Mouse (Mus musculus) forebrain, embryonic 14.5 days (tissue): ENCODE results near the gene Rock2. TPM values are rescaled to one million over a fixed set of nuclear protein-coding genes. Genes with fewer than 3 reads are reported as not detected.

Source experiments
- ATAC-seq: fragments of 200-750 bp; cut with Nextera tagmentation; 2 replicates; pipeline ENCODE4 v1.8.0; 2017; ENCODE audit warnings: mild to moderate bottlenecking, moderate library complexity
- DNase-seq: peaks from one replicate; pipeline ENCODE4 v3.0.0-alpha.2; 2015; ENCODE audit warnings: low spot score
- H3K27ac ChIP-seq: fragments of 300-500 bp; sonication (generic); 2 replicates; pipeline ENCODE4 v1.5.1; 2014; ENCODE audit warnings: low read depth, mild to moderate bottlenecking, control low read depth, low read length, moderate library complexity
- H3K27me3 ChIP-seq: fragments of 300-500 bp; sonication (generic); replicated peaks from 2 replicates; pipeline ENCODE4 v1.6.1; 2014; ENCODE audit warnings: low read length, control low read depth, mixed read lengths; ENCODE audit not compliant: control insufficient read depth, insufficient read depth
- H3K36me3 ChIP-seq: fragments of 300-500 bp; sonication (generic); 2 replicates; pipeline ENCODE4 v1.6.1; 2014; ENCODE audit warnings: low read length, control low read depth; ENCODE audit not compliant: control insufficient read depth, insufficient read depth
- H3K4me1 ChIP-seq: fragments of 300-500 bp; sonication (generic); 2 replicates; pipeline ENCODE4 v1.6.1; 2014; ENCODE audit warnings: antibody characterized with exemption, low read length, control low read depth; ENCODE audit not compliant: control insufficient read depth, insufficient read depth
- H3K4me2 ChIP-seq: fragments of 300-500 bp; sonication (generic); 2 replicates; pipeline ENCODE4 v1.6.1; 2014; ENCODE audit warnings: mild to moderate bottlenecking, control low read depth, low read length
- H3K4me3 ChIP-seq: fragments of 300-500 bp; sonication (generic); 2 replicates; pipeline ENCODE4 v1.5.1; 2014; ENCODE audit warnings: low read depth, low read length, control low read depth
- H3K9ac ChIP-seq: fragments of 300-500 bp; sonication (generic); 2 replicates; pipeline ENCODE4 v1.6.1; 2014; ENCODE audit warnings: mild to moderate bottlenecking, low read length, control low read depth, moderate library complexity
- H3K9me3 ChIP-seq: fragments of 300-500 bp; sonication (generic); replicated peaks from 2 replicates; pipeline ENCODE4 v1.6.1; 2016; ENCODE audit warnings: low read length, control low read depth, mixed read lengths; ENCODE audit not compliant: control insufficient read depth
- WGBS: fragments of 180-500 bp; shearing (Covaris S2); extraction: QIAGEN DNeasy Blood & Tissue Kit; methylation state at CpG from one replicate; pipeline ENCODE4 v1.1.7; 2014; 5-methylcytosine and 5-hydroxymethylcytosine counted together
- polyA plus RNA-seq: library from polyadenylated mRNA; unstranded; fragments of >200 nt; fragmentation: Nextera tagmentation; extraction: Ambion mirVana; gene quantifications from 2 replicates; pipeline ENCODE4 v1.2.1, GENCODE M21; 2014

Gene Rock2
- polyA plus RNA-seq, 1 experiment from 2014 or later, result 12.1 TPM

DNA sequence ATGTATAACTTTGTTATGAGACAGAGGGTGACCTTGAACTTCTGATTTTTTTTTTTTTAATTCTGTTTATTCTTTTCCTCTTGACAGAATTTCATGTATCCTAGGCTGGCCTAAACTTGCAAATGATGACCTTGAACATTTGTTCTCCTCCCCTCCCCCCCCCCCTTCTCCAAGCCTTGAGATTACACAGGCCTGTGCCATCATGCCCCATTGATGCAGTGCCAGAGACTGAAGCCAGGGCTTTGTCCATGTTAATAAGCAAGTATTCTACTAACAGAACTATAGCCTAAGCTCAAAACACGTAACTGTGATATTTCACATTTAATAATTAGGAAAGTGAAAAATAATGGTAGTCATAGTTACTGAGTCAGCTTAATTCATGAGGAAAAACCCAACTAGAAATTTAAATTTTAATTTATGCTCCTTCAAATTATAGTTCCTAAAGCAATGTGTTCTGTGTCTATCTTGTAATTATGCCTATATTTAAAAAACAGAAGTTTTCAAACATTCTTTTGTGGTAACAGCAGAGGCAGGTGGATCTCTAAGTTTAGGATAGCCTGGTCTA, 12.7 kb downstream of the Rock2 start:
- no peaks in the 10 kb centered on the region for H3K27me3 ChIP-seq
- no peak overlapping the region for H3K9ac ChIP-seq
- H3K4me1 ChIP-seq, result no peaks in the 10 kb centered on the region
- no peak overlapping the region for H3K4me3 ChIP-seq
- ATAC-seq (no peak), DNase-seq (no peak)
- no peaks in the 10 kb centered on the region for H3K9me3 ChIP-seq
- no peak overlapping the region for H3K4me2 ChIP-seq
- WGBS, result 84% methylated on average over 1 of the region's 1 CpGs
- no peaks in the 10 kb centered on the region for H3K36me3 ChIP-seq
- no peak overlapping the region for H3K27ac ChIP-seq

DNA sequence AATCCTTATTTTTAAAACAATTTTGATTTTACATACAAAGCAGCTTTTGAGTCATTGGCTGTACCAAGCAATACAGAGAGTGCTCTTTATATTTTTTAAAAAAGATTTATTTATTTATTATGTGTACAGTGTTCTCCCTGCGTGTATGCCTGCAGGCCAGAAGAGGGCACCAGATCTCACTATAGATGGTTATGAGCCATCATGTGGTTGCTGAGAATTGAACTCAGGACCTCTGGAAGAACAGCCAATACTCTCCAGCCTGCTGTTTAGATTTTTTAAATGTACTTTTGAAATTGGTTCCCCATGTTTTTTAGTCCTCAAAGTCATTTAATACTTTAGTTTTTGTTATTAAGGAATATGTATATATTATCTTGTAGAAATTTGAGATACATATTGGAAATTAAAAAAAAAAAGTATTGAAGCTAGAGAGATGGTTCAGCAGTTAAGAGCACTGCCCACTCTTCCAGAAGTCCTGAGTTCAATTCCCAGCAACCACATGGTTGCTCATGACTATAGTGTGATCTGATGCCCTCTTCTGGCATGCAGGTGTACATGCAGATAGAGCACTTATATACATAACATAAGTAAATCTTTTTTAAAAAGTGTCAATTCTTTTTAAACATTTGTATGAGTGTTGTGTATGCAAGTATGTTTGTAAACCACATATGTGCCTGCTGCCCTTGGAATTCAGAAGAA, 13.4 kb downstream of the Rock2 start:
- Histone ChIP-seq H3K4me3 (no peak overlapping the region), H3K27ac (no peak overlapping the region), H3K4me1 (no peaks in the 10 kb centered on the region), H3K27me3 (no peaks in the 10 kb centered on the region), H3K9me3 (no peaks in the 10 kb centered on the region), H3K4me2 (no peak overlapping the region), H3K36me3 (no peaks in the 10 kb centered on the region), H3K9ac (no peak overlapping the region)
- ATAC-seq (no peak), DNase-seq (no peak)
- 97% methylated on average over 1 of the region's 1 CpGs for WGBS

DNA sequence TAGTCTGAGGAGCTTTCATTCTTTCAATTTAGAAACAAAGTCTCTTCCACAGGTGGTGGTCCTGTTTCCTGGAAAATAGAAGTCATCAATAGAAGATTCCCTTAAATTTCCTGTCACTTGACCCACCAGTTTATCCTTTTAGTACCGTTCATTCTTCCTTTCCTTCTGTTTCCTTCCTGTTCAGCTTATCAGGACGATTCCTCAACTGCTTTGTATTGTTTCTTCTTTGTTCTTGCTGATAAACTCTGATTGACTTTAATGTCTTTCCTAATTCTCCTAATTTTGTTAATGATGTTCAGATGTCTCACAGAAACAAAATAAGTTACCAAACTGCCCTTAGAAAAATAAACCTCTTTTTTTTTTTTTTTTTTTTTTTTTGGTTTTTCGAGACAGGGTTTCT, 16.8 kb downstream of the Rock2 start:
- Histone ChIP-seq H3K27ac (no peak overlapping the region), H3K27me3 (no peaks in the 10 kb centered on the region), H3K9ac (no peak overlapping the region), H3K9me3 (no peaks in the 10 kb centered on the region), H3K4me2 (no peak overlapping the region), H3K4me1 (no peaks in the 10 kb centered on the region), H3K4me3 (no peak overlapping the region), H3K36me3 (no peaks in the 10 kb centered on the region)
- 61% methylated on average over 2 of the region's 3 CpGs for WGBS
- no peak for ATAC-seq
- DNase-seq, result no peak

DNA sequence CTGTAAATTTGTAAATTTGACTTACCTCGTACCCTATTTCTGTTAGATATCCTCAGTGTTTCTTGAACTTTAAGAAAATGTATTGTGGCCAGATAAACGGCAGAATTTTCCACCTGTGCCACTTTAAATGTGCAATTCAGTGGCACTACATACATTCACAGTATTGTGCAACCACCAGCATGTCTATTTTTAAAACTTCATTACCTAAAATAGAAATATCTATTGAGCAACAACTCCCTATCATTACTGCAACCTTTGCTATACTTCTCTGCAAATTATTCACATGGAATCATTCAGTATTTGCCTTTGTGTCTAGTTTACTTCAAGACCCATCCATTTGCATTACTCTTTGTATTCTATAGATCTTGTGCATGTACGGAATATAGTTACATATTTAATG, 17.9 kb downstream of the Rock2 start:
- H3K36me3 ChIP-seq, result no peaks in the 10 kb centered on the region
- no peak overlapping the region for H3K4me3 ChIP-seq
- H3K27me3 ChIP-seq, result no peaks in the 10 kb centered on the region
- H3K4me1 ChIP-seq, result no peaks in the 10 kb centered on the region
- no peak overlapping the region for H3K4me2 ChIP-seq
- WGBS, result 91% methylated on average over 3 of the region's 3 CpGs
- ATAC-seq (no peak), DNase-seq (no peak)
- no peak overlapping the region for H3K9ac ChIP-seq
- no peak overlapping the region for H3K27ac ChIP-seq
- H3K9me3 ChIP-seq, result no peaks in the 10 kb centered on the region

DNA sequence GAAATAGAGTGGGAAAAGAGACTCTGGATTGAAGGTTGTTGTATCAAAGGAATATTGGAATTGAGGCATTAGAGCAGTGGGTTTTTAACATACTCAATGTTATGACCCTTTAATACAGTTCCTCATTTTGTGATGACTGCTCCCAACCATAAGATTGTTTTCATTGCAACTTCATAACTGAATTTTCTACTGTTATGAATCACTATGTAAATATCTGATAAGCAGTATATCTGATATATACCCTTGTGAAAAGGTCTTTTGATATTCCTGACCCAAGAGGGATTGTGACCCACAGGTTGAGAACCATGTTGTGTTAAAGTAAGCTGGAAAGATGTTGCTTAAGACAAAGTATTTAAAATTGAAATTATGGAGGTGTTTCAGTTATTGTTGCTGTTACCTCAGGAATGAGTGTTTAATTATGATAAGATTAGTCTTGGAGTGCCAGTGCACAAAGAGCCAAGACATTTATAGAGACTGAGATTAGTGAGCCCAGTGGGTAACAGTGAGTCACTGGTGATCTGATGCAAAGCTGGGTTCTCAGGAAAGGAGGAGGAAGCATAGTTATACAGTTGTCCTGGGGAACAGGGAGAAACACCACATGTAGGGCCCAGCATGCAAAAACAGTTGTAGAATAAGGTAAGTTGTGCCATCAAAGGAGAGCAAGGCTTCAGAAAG, 25.6 kb downstream of the Rock2 start:
- Histone ChIP-seq H3K9ac (no peak overlapping the region), H3K4me2 (no peak overlapping the region), H3K9me3 (no peaks in the 10 kb centered on the region), H3K27me3 (no peaks in the 10 kb centered on the region), H3K4me3 (no peak overlapping the region), H3K4me1 (no peaks in the 10 kb centered on the region), H3K27ac (no peak overlapping the region), H3K36me3 (no peaks in the 10 kb centered on the region)
- ATAC-seq (no peak), DNase-seq (no peak)

DNA sequence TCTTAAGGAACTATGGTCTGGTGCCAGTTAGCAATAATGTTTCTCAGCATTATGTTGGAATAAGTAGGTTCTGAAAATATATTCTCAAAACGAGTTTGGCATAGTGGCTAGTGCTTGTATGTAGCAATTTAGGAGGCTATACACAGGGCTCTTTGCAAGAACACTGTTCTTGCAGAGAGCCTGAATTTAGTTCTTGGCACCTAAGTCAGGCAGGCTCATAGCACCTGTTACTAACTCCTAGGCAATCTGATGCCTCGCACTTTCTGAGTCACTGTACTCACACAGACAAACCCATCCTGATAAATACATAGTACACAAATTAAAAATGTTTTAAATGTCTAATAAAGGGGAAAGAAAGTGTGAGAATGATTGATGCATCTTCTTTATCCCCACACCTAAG, 33.2 kb downstream of the Rock2 start:
- Histone ChIP-seq H3K36me3 (0 out of 2 replicates have a peak, but pooled peaks cover 3% of the 10 kb centered on the region), H3K4me1 (no peaks in the 10 kb centered on the region), H3K9ac (no peak overlapping the region), H3K4me2 (no peak overlapping the region), H3K27me3 (no peaks in the 10 kb centered on the region), H3K4me3 (no peak overlapping the region), H3K9me3 (no peaks in the 10 kb centered on the region), H3K27ac (no peak overlapping the region)
- 78% methylated on average over 2 of the region's 2 CpGs for WGBS
- no peak for DNase-seq
- ATAC-seq, result no peak

DNA sequence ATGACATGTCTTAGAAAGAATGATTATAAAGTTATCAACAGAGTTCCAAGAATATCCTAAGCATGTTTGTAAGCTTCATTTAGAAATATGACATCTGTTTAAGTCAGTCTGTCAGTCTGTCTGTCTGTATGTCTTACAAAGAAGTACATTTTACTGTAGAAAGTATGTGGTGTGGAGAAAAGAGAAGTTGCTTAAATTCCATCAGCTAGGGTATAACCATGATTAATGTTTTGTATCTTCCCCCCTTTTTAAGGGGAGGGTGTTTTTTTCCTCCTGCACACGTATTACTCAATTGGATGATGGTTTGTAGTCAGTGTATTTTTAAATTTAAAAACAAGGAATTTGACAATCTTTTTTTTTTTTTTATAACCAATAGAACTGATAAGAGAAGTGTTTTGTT, 39.7 kb downstream of the Rock2 start:
- Histone ChIP-seq H3K9me3 (no peaks in the 10 kb centered on the region), H3K27ac (no peak overlapping the region), H3K4me1 (no peaks in the 10 kb centered on the region), H3K27me3 (no peaks in the 10 kb centered on the region), H3K9ac (no peak overlapping the region), H3K4me3 (no peak overlapping the region), H3K4me2 (no peak overlapping the region), H3K36me3 (0 out of 2 replicates have a peak, but pooled peaks cover 3% of the 10 kb centered on the region)
- DNase-seq, result no peak
- 93% methylated on average over 1 of the region's 1 CpGs for WGBS
- no peak for ATAC-seq

DNA sequence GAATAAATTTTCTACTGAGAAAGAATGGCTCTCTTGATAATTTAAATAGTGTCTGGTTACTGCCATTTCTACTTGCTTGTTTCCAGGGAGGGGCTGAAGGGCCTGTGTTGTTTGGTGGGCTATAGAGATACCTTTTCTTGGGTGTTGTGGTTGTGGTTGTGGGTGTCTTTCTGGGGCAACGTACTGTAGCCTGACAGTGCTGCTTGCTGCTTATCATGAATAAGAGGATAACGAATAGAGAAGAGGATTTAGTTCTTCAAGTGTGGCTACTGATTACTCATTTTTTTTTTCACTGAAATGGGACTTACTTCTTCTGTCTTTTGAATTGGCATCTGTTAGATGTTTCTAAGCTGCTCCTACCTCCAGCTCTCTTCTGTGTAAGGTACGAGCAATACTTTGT, 47.3 kb downstream of the Rock2 start:
- no peak overlapping the region for H3K4me2 ChIP-seq
- no peak overlapping the region for H3K9ac ChIP-seq
- peaks cover 14% of the 10 kb centered on the region; the same call in 1 of the 2 replicates for H3K36me3 ChIP-seq
- no peaks in the 10 kb centered on the region for H3K4me1 ChIP-seq
- H3K9me3 ChIP-seq, result no peaks in the 10 kb centered on the region
- ATAC-seq, result no peak
- no peak overlapping the region for H3K4me3 ChIP-seq
- DNase-seq, result no peak
- H3K27me3 ChIP-seq, result no peaks in the 10 kb centered on the region
- 82% methylated on average over 3 of the region's 3 CpGs for whole genome bisulfite sequencing
- no peak overlapping the region for H3K27ac ChIP-seq

DNA sequence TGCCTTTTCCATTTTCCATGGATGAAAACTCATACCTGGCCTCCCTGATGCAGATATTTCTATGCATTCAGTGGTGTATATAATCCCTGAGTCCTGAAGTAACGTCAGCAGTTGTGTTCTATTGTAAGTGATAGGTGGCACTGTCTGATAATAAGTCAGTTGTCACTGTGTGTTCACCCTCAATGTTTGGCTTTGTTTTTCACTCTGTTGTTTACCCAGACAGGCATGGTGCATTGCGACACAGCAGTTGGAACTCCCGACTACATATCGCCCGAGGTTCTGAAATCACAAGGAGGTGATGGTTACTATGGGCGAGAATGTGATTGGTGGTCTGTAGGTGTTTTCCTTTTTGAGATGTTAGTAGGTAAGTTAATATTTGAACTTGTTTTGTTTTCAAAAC, 53.5 kb downstream of the Rock2 start:
- no peak for ATAC-seq
- Histone ChIP-seq H3K4me3 (no peak overlapping the region), H3K9me3 (no peaks in the 10 kb centered on the region), H3K9ac (no peak overlapping the region), H3K4me1 (no peaks in the 10 kb centered on the region), H3K4me2 (no peak overlapping the region), H3K27ac (no peak overlapping the region), H3K27me3 (no peaks in the 10 kb centered on the region), H3K36me3 (0 out of 2 replicates have a peak, but pooled peaks cover 4% of the 10 kb centered on the region)
- WGBS, result 92% methylated on average over 6 of the region's 6 CpGs
- no peak for DNase-seq
